Mouse (Mus musculus): ENCODE results near the gene Vmn1r53.
"Not testable (repeated sequence)": the region's sequence is repeated elsewhere in the genome, so short reads cannot be mapped to it uniquely, and the experiment has no call there.

- not testable (repeated sequence) for TF ChIP-seq CTCF, EP300 (IDR thresholded peaks at IDR 0.05; ENCODE audit: low read depth)
Measured at GRCm38 (mm10) chr6:90232114-90232513, 7.9 kb upstream of the Vmn1r53 start.
